Mouse (Mus musculus) ES-E14 (cell line): ENCODE measurements around the gene Gm10181.

ENCODE experiments used
- MAFK ChIP-seq: IDR thresholded peaks from 2 replicates; pipeline ENCODE4 v1.6.1; 2014; ENCODE audit warnings: mild to moderate bottlenecking, low read depth, low read length, inconsistent platforms; ENCODE audit not compliant: insufficient read depth
- ZC3H11A ChIP-seq: IDR thresholded peaks from 2 replicates; pipeline ENCODE4 v1.6.1; 2012; ENCODE audit warnings: low read depth, mild to moderate bottlenecking, inconsistent platforms, low read length, borderline replicate concordance
- ZNF384 ChIP-seq: IDR thresholded peaks from 2 replicates; pipeline ENCODE4 v1.6.1; 2012; ENCODE audit warnings: low read depth, low read length, inconsistent platforms

- TF ChIP-seq ZNF384, result 0 out of 2 replicates have a peak, but pooled peaks have one; percentile 32
- TF ChIP-seq ZC3H11A, result no peak
- TF ChIP-seq MAFK, result no peak
These were observed 46.8 kb upstream of the Gm10181 start for GRCm38 (mm10) chr9:25042162-25043111.
